Mouse (Mus musculus) hindbrain, embryonic 11.5 days (tissue): Measurements from ENCODE around the gene Ppp1r12b. TPM values are rescaled to one million over a fixed set of nuclear protein-coding genes. Genes with fewer than 3 reads are reported as not detected.

ENCODE experiments used
- ATAC-seq: fragments of 200-750 bp; cut with Nextera tagmentation; 2 replicates; pipeline ENCODE4 v1.8.0; 2017; ENCODE audit warnings: mild to moderate bottlenecking, moderate TSS enrichment, moderate library complexity; ENCODE audit not compliant: low FRiP score
- DNase-seq: peaks from one replicate; pipeline ENCODE4 v3.0.0-alpha.2; 2015; ENCODE audit warnings: low spot score
- H3K27ac ChIP-seq: fragments of 300-500 bp; sonication (generic); 2 replicates; pipeline ENCODE4 v1.5.1; 2014; ENCODE audit warnings: mild to moderate bottlenecking, low read depth, low read length
- H3K27me3 ChIP-seq: fragments of 300-500 bp; sonication (generic); 2 replicates; pipeline ENCODE4 v1.6.1; 2014; ENCODE audit warnings: mild to moderate bottlenecking, low read length, moderate library complexity, mixed read lengths; ENCODE audit not compliant: control insufficient read depth, insufficient read depth
- H3K36me3 ChIP-seq: fragments of 300-500 bp; sonication (generic); 2 replicates; pipeline ENCODE4 v1.6.1; 2014; ENCODE audit warnings: mild to moderate bottlenecking, low read length, moderate library complexity, mixed read lengths; ENCODE audit not compliant: control insufficient read depth, insufficient read depth
- H3K4me1 ChIP-seq: fragments of 300-500 bp; sonication (generic); replicated peaks from 2 replicates; pipeline ENCODE4 v1.6.1; 2014; ENCODE audit warnings: low read length, mixed read lengths; ENCODE audit not compliant: control insufficient read depth, insufficient read depth
- H3K4me2 ChIP-seq: fragments of 300-500 bp; sonication (generic); replicated peaks from 2 replicates; pipeline ENCODE4 v1.6.1; 2014; ENCODE audit warnings: mild to moderate bottlenecking, low read depth, low read length
- H3K4me3 ChIP-seq: fragments of 300-500 bp; sonication (generic); 2 replicates; pipeline ENCODE4 v1.5.1; 2014; ENCODE audit warnings: low read depth, low read length
- H3K9ac ChIP-seq: fragments of 300-500 bp; sonication (generic); 2 replicates; pipeline ENCODE4 v1.6.1; 2014; ENCODE audit warnings: low read depth, low read length
- H3K9me3 ChIP-seq: fragments of 300-500 bp; sonication (generic); 2 replicates; pipeline ENCODE4 v1.6.1; 2016; ENCODE audit warnings: low read length; ENCODE audit not compliant: control insufficient read depth
- WGBS: fragments of 180-500 bp; shearing (Covaris S2); extraction: QIAGEN DNeasy Blood & Tissue Kit; methylation state at CpG from one replicate; pipeline ENCODE4 v1.1.7; 2014; 5-methylcytosine and 5-hydroxymethylcytosine counted together
- polyA plus RNA-seq: library from polyadenylated mRNA; unstranded; fragments of >200 nt; fragmentation: Nextera tagmentation; extraction: Ambion mirVana; gene quantifications from 2 replicates; pipeline ENCODE4 v1.2.1, GENCODE M21; 2014

The Ppp1r12b gene
- polyA plus RNA-seq, 1 experiment from 2014 or later = 10.8 TPM

DNA sequence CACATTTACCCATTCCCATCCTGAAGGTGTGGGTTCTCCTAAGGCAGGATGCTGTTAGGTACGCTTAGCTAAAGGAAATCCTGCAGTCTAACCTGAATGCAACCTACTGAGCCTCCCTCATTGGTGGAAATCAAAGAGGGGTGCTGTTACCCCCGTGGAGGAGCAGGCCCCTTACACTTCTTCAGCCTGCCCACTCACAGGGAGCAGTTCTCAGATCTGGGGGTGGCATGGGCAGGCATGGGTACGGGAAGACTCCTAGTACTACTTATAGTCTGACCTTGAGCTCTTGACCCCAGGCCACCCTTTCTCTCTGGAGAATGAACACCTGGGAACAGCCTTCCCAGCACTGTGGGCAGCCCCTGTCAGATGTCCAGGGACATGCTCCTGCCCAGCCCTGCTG, 248.2 kb downstream of the Ppp1r12b start:
- ATAC-seq = no peak
- Histone ChIP-seq H3K4me2 (no peak overlapping the region), H3K4me1 (peaks cover 15% of the 10 kb centered on the region), H3K9ac (no peak overlapping the region), H3K27me3 (peaks cover 18% of the 10 kb centered on the region; the same call in 1 of the 2 replicates), H3K4me3 (no peak overlapping the region), H3K36me3 (no peaks in the 10 kb centered on the region), H3K27ac (no peak overlapping the region), H3K9me3 (no peaks in the 10 kb centered on the region)
- DNase-seq = no peak
- 77% methylated on average over 3 of the region's 3 CpGs for WGBS

- peaks cover 15% of the 10 kb centered on the region for H3K4me1 ChIP-seq
- DNase-seq = no peak
- H3K4me2 ChIP-seq = no peak overlapping the region
- no peak overlapping the region for H3K4me3 ChIP-seq
- no peak overlapping the region for H3K9ac ChIP-seq
- H3K36me3 ChIP-seq = no peaks in the 10 kb centered on the region
- H3K27me3 ChIP-seq = peaks cover 18% of the 10 kb centered on the region; the same call in 1 of the 2 replicates
- no peak overlapping the region for H3K27ac ChIP-seq
- no peaks in the 10 kb centered on the region for H3K9me3 ChIP-seq
- no peak for ATAC-seq
- WGBS = 52% methylated on average over 2 of the region's 2 CpGs
Measured at GRCm38 (mm10) chr1:134706549-134706948, 249.2 kb downstream of the Ppp1r12b start.

Other genes starting within 250 kb of the Ppp1r12b start
- gene Ube2t, start 6.6 kb upstream of the Ppp1r12b start, polyA plus RNA-seq = 40.3 and 40.9 TPM in 2 replicates
- 0.19 and 0.53 TPM in 2 replicates for gene Lgr6, start 149.3 kb upstream of the Ppp1r12b start, polyA plus RNA-seq
- gene Ptpn7, start 176.8 kb upstream of the Ppp1r12b start, polyA plus RNA-seq = 1.3 and 2.1 TPM in 2 replicates
- 84.5 and 84.6 TPM in 2 replicates for gene Arl8a, start 190.9 kb upstream of the Ppp1r12b start, polyA plus RNA-seq
- gene Gpr37l1, start 211.7 kb upstream of the Ppp1r12b start, polyA plus RNA-seq = not detected in 2 replicates